Mouse (Mus musculus) limb, embryonic 14.5 days (tissue): ENCODE data around the gene Rabepk. TPM values are rescaled to one million over a fixed set of nuclear protein-coding genes. Genes with fewer than 3 reads are reported as not detected.
"Not testable (repeated sequence)": the region's sequence is repeated elsewhere in the genome, so short reads cannot be mapped to it uniquely, and the experiment has no call there.

ENCODE experiments used
- ATAC-seq: fragments of 200-750 bp; cut with Nextera tagmentation; 2 replicates; pipeline ENCODE4 v1.8.0; 2017; ENCODE audit warnings: low read depth, moderate number of reproducible peaks, moderate TSS enrichment; ENCODE audit not compliant: low FRiP score
- DNase-seq: peaks from one replicate; pipeline ENCODE4 v3.0.0-alpha.2; 2015; ENCODE audit warnings: low spot score
- H3K27ac ChIP-seq: fragments of 300-500 bp; sonication (generic); replicated peaks from 2 replicates; pipeline ENCODE4 v1.5.1; 2014; ENCODE audit warnings: low read depth, mild to moderate bottlenecking, low read length, moderate library complexity, mixed read lengths
- H3K27me3 ChIP-seq: fragments of 300-500 bp; sonication (generic); 2 replicates; pipeline ENCODE4 v1.6.1; 2014; ENCODE audit warnings: low read length, mixed read lengths; ENCODE audit not compliant: control insufficient read depth, insufficient read depth
- H3K36me3 ChIP-seq: fragments of 300-500 bp; sonication (generic); 2 replicates; pipeline ENCODE4 v1.6.1; 2014; ENCODE audit warnings: mild to moderate bottlenecking, low read length, moderate library complexity, mixed read lengths; ENCODE audit not compliant: control insufficient read depth, insufficient read depth
- H3K4me1 ChIP-seq: fragments of 300-500 bp; sonication (generic); 2 replicates; pipeline ENCODE4 v1.6.1; 2014; ENCODE audit warnings: antibody characterized with exemption, low read length, mixed read lengths; ENCODE audit not compliant: control insufficient read depth, insufficient read depth
- H3K4me2 ChIP-seq: fragments of 300-500 bp; sonication (generic); replicated peaks from 2 replicates; pipeline ENCODE4 v1.6.1; 2014; ENCODE audit warnings: low read depth, mild to moderate bottlenecking, low read length, moderate library complexity; ENCODE audit not compliant: severe bottlenecking
- H3K4me3 ChIP-seq: fragments of 300-500 bp; sonication (generic); replicated peaks from 2 replicates; pipeline ENCODE4 v1.5.1; 2014; ENCODE audit warnings: low read length
- H3K9ac ChIP-seq: fragments of 300-500 bp; sonication (generic); 2 replicates; pipeline ENCODE4 v1.6.1; 2014; ENCODE audit warnings: mild to moderate bottlenecking, low read depth, low read length, moderate library complexity; ENCODE audit not compliant: severe bottlenecking
- H3K9me3 ChIP-seq: fragments of 300-500 bp; sonication (generic); 2 replicates; pipeline ENCODE4 v1.6.1; 2016; ENCODE audit warnings: low read length; ENCODE audit not compliant: control insufficient read depth
- POLR2A ChIP-seq: fragments of 200-500 bp; IDR thresholded peaks from 2 replicates; pipeline ENCODE4 v1.8.0; 2012; ENCODE audit warnings: inconsistent platforms, mild to moderate bottlenecking, moderate library complexity, borderline replicate concordance; ENCODE audit not compliant: insufficient read depth, insufficient read length; ENCODE audit errors: extremely low read depth
- WGBS: fragments of 180-500 bp; shearing (Covaris S2); extraction: QIAGEN DNeasy Blood & Tissue Kit; methylation state at CpG from one replicate; pipeline ENCODE4 v1.1.7; 2014; 5-methylcytosine and 5-hydroxymethylcytosine counted together
- polyA plus RNA-seq, 2 experiments: library from polyadenylated mRNA; depleted of rRNA in 1 of 2; stranded (reverse) in 1 of 2; unstranded in 1 of 2; fragments of >200 nt; fragmentation: Nextera tagmentation in 1 of 2; extraction: Ambion mirVana in 1 of 2; gene quantifications; 2 replicates each; pipeline versions ENCODE4 v1.2.1 to v1.2.3; 2012 to 2014

Rabepk gene
- 30.1 and 35.7 TPM in 2 replicates for polyA plus RNA-seq (2012; rRNA removed)
- 41.8 and 42.8 TPM in 2 replicates for polyA plus RNA-seq (2014; fragmentation: Nextera tagmentation; extraction: Ambion mirVana)

DNA sequence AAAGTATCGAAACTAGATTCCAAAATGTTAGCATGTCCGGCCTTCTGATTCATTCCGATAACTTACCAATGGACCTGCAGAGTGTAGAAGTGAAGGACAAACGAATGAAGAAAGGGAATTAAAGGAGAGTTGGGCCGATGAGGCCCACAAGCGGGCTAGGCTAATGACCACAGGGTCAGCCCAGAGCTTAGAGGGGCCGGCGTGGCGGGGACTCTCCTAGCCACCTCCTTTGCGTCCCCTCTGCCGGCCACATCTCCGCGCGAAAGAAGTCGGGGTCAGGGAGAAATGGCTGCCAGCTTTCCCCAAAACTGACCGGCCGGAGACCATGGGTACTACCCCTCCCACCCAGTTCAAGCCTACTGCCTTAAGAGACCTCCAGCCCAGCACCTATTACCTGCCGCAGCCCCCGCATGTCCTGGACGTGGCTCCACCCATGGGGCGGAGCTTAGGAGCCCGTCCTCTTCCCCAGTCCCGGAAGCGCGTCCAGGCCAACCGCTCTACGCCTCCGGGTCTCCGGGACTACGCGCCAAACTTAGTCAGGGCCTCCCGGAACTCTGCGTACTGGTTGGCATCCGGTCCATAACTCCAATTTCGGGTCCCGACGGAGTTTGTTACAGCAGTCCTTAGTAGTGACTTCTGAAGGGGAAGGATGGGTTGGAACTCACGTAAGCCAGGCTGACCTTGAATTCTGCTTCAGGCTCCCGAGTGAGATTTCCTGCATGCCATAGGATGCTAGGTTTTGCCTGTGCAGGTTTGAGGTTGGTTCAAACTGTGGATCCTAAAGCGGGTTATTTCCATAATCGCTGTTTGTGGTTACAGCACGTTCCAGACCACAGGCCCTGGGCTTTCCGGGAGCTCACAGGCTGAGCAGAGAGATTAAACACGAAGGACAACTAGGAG is at the start of gene Rabepk:
Rabepk (minus strand) TSS at position 556 of the 900 bp plus-strand sequence.
- peak; percentile 88 for DNase-seq
- H3K9ac ChIP-seq, result peak within 1 kb of the TSS; percentile 58
- H3K4me3 ChIP-seq, result peak within 1 kb of the TSS; percentile 54
- peaks cover 11% of the 10 kb centered on the region for H3K4me1 ChIP-seq
- 5% methylated on average over 43 of the region's 44 CpGs for WGBS
- peak within 1 kb of the TSS; percentile 49 for H3K27ac ChIP-seq
- H3K36me3 ChIP-seq, result peaks cover 15% of the 10 kb centered on the region
- TF ChIP-seq POLR2A, result no peak
- no peaks in the 10 kb centered on the region for H3K27me3 ChIP-seq
- H3K4me2 ChIP-seq, result peak within 1 kb of the TSS; percentile 61
- H3K9me3 ChIP-seq, result no peaks in the 10 kb centered on the region
- peak; percentile 81 for ATAC-seq

DNA sequence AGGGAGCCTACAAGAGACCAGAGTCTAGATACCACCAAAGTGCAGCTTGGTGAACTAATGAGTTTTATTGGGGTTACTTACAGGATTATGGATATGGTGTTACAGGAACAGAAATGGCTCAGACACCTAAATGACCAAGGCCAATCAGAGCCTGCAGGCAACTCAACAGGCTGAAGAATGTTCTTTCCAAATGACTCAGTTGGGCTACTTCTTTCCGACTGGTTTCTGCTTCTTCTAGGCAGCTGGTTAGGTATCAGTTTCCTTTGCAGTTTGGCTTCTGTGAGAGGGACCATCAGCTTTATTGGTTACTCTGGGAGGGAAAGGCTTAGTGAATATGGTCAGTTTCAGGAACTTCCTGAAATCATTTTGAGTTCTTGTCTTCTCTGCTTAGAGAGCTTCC is 48.0 kb upstream of the Rabepk start:
- ATAC-seq, result no peak
- TF ChIP-seq POLR2A, result no peak
- H3K27me3 ChIP-seq, result no peaks in the 10 kb centered on the region
- no peak overlapping the region for H3K4me3 ChIP-seq
- no peaks in the 10 kb centered on the region for H3K9me3 ChIP-seq
- WGBS, result 87% methylated on average over 1 of the region's 1 CpGs
- H3K4me1 ChIP-seq, result no peaks in the 10 kb centered on the region
- DNase-seq, result no peak
- H3K9ac ChIP-seq, result no peak overlapping the region
- no peak overlapping the region for H3K4me2 ChIP-seq
- H3K27ac ChIP-seq, result no peak overlapping the region
- peaks cover 34% of the 10 kb centered on the region for H3K36me3 ChIP-seq

DNA sequence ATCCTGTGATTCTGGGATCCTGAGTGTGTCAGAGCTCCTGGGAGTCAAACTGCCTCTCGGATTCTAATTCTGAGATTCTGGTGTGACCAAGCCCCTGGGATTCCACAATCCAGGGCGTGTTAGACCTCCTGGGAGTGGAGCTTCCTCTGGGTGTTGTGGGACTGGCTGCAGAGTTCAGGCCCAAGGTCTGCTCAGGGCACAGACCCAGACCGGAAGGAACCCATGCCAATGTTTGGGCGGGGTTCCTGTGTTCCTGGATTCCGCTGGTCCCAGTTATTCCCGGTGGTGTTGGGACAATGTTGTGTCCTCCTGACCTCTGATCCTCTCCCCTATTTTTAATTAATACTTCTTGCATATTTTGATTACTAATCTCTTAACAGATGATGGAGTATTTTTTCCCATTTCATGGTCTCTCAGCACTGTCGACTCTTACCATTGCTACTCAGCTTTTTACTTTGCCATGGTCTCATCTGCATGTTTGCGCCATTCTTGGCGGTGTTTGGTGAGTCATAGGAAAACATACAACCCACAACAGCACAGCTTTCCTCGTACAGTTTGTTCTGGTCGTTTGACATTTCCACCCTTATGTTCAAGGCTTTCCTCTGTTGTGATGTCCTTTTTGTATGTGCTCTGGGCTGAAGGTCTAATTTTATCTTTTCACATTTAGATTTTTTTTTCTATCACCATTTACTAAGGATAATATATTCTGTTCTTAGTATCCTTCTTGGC is 43.7 kb upstream of the Rabepk start:
- Histone ChIP-seq H3K27ac (no peak overlapping the region), H3K27me3 (no peaks in the 10 kb centered on the region), H3K4me1 (no peaks in the 10 kb centered on the region), H3K4me3 (no peak overlapping the region), H3K9me3 (no peaks in the 10 kb centered on the region), H3K36me3 (no peaks in the 10 kb centered on the region), H3K9ac (no peak overlapping the region), H3K4me2 (no peak overlapping the region)
- TF ChIP-seq POLR2A, result no peak
- DNase-seq (no peak), ATAC-seq (no peak)
- 85% methylated on average over 11 of the region's 11 CpGs for WGBS

DNA sequence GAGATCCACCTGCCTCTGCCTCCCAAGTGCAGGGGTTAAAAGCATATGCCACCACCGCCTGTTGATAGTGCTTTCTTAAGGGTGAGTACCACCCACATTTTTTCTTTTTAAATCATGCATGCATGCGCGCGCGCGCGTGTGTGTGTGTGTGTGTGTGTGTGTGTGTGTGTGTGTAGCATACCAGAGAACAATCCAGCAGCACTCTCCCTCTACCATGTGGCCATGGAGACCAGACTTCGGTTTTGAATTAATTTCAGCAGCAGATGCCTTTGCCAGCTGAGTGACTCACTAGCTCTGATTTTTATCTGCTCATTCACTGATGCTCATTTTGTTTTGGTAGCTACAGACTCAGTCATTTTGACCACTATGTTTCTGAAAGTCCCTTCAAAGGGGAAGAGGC is 42.0 kb upstream of the Rabepk start:
- ATAC-seq (no peak), DNase-seq (no peak)
- WGBS, result 91% methylated on average over 8 of the region's 8 CpGs
- no peak overlapping the region for H3K9ac ChIP-seq
- TF ChIP-seq POLR2A, result no peak
- H3K27me3 ChIP-seq, result no peaks in the 10 kb centered on the region
- no peak overlapping the region for H3K4me2 ChIP-seq
- H3K9me3 ChIP-seq, result no peaks in the 10 kb centered on the region
- no peaks in the 10 kb centered on the region for H3K4me1 ChIP-seq
- H3K27ac ChIP-seq, result no peak overlapping the region
- no peak overlapping the region for H3K4me3 ChIP-seq
- H3K36me3 ChIP-seq, result no peaks in the 10 kb centered on the region

DNA sequence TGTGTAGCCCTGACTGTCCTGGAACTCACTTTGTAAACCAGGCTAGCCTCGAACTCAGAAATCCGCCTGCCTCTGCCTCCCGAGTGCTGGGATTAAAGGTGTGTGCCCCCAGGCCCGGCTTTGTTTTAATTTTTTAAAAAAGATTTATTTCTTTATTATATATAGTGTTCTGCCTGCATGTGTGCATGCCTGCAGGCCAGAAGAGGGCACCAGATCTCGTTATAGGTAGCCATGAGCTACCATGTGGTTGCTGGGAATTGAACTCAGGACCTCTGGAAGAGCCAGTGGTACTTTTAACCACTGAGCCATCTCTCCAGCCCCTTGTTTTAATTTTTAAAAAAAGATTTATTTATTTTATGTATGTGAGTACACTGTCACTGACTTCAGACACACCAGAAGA is 40.4 kb upstream of the Rabepk start:
- H3K9me3 ChIP-seq, H3K4me1 ChIP-seq, H3K27me3 ChIP-seq, DNase-seq, H3K36me3 ChIP-seq, H3K4me3 ChIP-seq, H3K4me2 ChIP-seq, ATAC-seq, H3K27ac ChIP-seq, H3K9ac ChIP-seq: not testable (repeated sequence)
- 83% methylated on average over 5 of the region's 5 CpGs for WGBS
